Mouse (Mus musculus): ENCODE measurements around the gene Bcam.

DNA sequence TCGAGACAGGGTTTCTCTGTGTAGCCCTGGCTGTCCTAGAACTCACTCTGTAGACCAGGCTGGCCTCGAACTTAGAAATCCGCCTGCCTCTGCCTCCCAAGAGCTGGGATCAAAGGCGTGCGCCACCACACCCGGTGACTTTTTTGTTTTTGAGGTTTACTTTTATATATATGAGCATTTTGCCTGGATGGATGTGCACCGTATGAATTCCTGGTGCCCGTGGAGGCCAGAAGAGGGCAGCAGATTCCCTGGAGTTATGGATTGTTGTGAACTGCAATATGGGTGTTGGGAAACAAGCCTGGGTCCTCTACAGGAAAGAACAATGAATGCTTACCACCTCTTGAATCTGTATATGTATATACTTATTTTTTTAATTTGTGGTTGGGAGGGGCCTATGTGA is 18.2 kb downstream of the Bcam start:
- TF ChIP-seq CTCF (IDR thresholded peaks at IDR 0.05; ENCODE audit: low read depth) (peak; percentile 50), EP300 (IDR thresholded peaks at IDR 0.05; ENCODE audit: low read depth) (no peak)
